Mouse (Mus musculus): ENCODE results near the gene Mindy4. TPM values are rescaled to one million over a fixed set of nuclear protein-coding genes. Genes with fewer than 3 reads are reported as not detected.

Mindy4 gene
- total and polyA plus RNA-seq, 2 experiments from 2014 or later, result 11.9 to 12.5 TPM

- no peak overlapping the region for H3K4me2 ChIP-seq (ENCODE audit: low read depth)
- no peak for TF ChIP-seq CTCF (IDR thresholded peaks at IDR 0.05; ENCODE audit: low read depth)
- no peak overlapping the region for H3K27ac ChIP-seq (ENCODE audit: low read depth, low read length)
- H3K36me3 ChIP-seq (ENCODE audit: insufficient read depth), result peaks cover 9% of the 10 kb centered on the region
- no peaks in the 10 kb centered on the region for H3K9me3 ChIP-seq (ENCODE audit: low read length)
- DNase-seq (no peak), ATAC-seq (no peak)
- no peaks in the 10 kb centered on the region for H3K27me3 ChIP-seq (ENCODE audit: insufficient read depth, low read length)
- H3K4me1 ChIP-seq (ENCODE audit: insufficient read depth), result no peaks in the 10 kb centered on the region
- 86% methylated on average over 1 of the region's 1 CpGs for WGBS
- H3K4me3 ChIP-seq (ENCODE audit: low read depth, low read length), result no peak overlapping the region
- no peak overlapping the region for H3K9ac ChIP-seq
These were observed 92.1 kb downstream of the Mindy4 start for GRCm38 (mm10) chr6:55295325-55295724.

GRCm38 (mm10) chr6:55299482-55299881 is 96.3 kb downstream of the Mindy4 start:
- H3K9me3 ChIP-seq (ENCODE audit: low read length), result no peaks in the 10 kb centered on the region
- H3K9ac ChIP-seq, result no peak overlapping the region
- peaks cover 14% of the 10 kb centered on the region for H3K36me3 ChIP-seq (ENCODE audit: insufficient read depth)
- 93% methylated on average over 8 of the region's 8 CpGs for WGBS
- H3K4me1 ChIP-seq (ENCODE audit: insufficient read depth), result no peaks in the 10 kb centered on the region
- no peak for TF ChIP-seq CTCF (IDR thresholded peaks at IDR 0.05; ENCODE audit: low read depth)
- H3K4me3 ChIP-seq (ENCODE audit: low read depth, low read length), result no peak overlapping the region
- H3K4me2 ChIP-seq (ENCODE audit: low read depth), result no peak overlapping the region
- no peak for DNase-seq
- ATAC-seq, result no peak
- no peak overlapping the region for H3K27ac ChIP-seq (ENCODE audit: low read depth, low read length)
- H3K27me3 ChIP-seq (ENCODE audit: insufficient read depth, low read length), result no peaks in the 10 kb centered on the region

- 97% methylated on average over 2 of the region's 2 CpGs for WGBS
- Histone ChIP-seq H3K4me3 (ENCODE audit: low read depth, low read length) (no peak overlapping the region), H3K9me3 (ENCODE audit: low read length) (no peaks in the 10 kb centered on the region), H3K4me1 (ENCODE audit: insufficient read depth) (no peaks in the 10 kb centered on the region), H3K27me3 (ENCODE audit: insufficient read depth, low read length) (no peaks in the 10 kb centered on the region), H3K36me3 (ENCODE audit: insufficient read depth) (peaks cover 14% of the 10 kb centered on the region), H3K27ac (ENCODE audit: low read depth, low read length) (no peak overlapping the region), H3K9ac (no peak overlapping the region), H3K4me2 (ENCODE audit: low read depth) (no peak overlapping the region)
- ATAC-seq (no peak), DNase-seq (no peak)
- no peak for TF ChIP-seq CTCF (IDR thresholded peaks at IDR 0.05; ENCODE audit: low read depth)
These were observed 96.7 kb downstream of the Mindy4 start for GRCm38 (mm10) chr6:55299917-55300316.

GRCm38 (mm10) chr6:55300704-55301103 is 97.5 kb downstream of the Mindy4 start:
- ATAC-seq, result no peak
- Histone ChIP-seq H3K9ac (no peak overlapping the region), H3K4me1 (ENCODE audit: insufficient read depth) (no peaks in the 10 kb centered on the region), H3K9me3 (ENCODE audit: low read length) (no peaks in the 10 kb centered on the region), H3K27ac (ENCODE audit: low read depth, low read length) (no peak overlapping the region), H3K4me2 (ENCODE audit: low read depth) (no peak overlapping the region), H3K36me3 (ENCODE audit: insufficient read depth) (peaks cover 14% of the 10 kb centered on the region), H3K4me3 (ENCODE audit: low read depth, low read length) (no peak overlapping the region), H3K27me3 (ENCODE audit: insufficient read depth, low read length) (no peaks in the 10 kb centered on the region)
- no peak for TF ChIP-seq CTCF (IDR thresholded peaks at IDR 0.05; ENCODE audit: low read depth)
- no peak for DNase-seq
- WGBS, result 96% methylated on average over 11 of the region's 11 CpGs

GRCm38 (mm10) chr6:55310179-55310578 is 107.0 kb downstream of the Mindy4 start:
- no peak overlapping the region for H3K27ac ChIP-seq (ENCODE audit: low read depth, low read length)
- DNase-seq (no peak), ATAC-seq (no peak)
- H3K36me3 ChIP-seq (ENCODE audit: insufficient read depth), result peaks cover 6% of the 10 kb centered on the region; the same call in 1 of the 2 replicates
- no peaks in the 10 kb centered on the region for H3K27me3 ChIP-seq (ENCODE audit: insufficient read depth, low read length)
- no peaks in the 10 kb centered on the region for H3K9me3 ChIP-seq (ENCODE audit: low read length)
- no peak for TF ChIP-seq CTCF (IDR thresholded peaks at IDR 0.05; ENCODE audit: low read depth)
- no peak overlapping the region for H3K4me2 ChIP-seq (ENCODE audit: low read depth)
- no peak overlapping the region for H3K9ac ChIP-seq
- no peaks in the 10 kb centered on the region for H3K4me1 ChIP-seq (ENCODE audit: insufficient read depth)
- H3K4me3 ChIP-seq (ENCODE audit: low read depth, low read length), result no peak overlapping the region
- 64% methylated on average over 2 of the region's 2 CpGs for WGBS

GRCm38 (mm10) chr6:55311962-55312361 is 108.8 kb downstream of the Mindy4 start:
- H3K27me3 ChIP-seq (ENCODE audit: insufficient read depth, low read length), result no peaks in the 10 kb centered on the region
- H3K27ac ChIP-seq (ENCODE audit: low read depth, low read length), result no peak overlapping the region
- no peak for TF ChIP-seq CTCF (IDR thresholded peaks at IDR 0.05; ENCODE audit: low read depth)
- ATAC-seq (no peak), DNase-seq (no peak)
- H3K9ac ChIP-seq, result no peak overlapping the region
- H3K36me3 ChIP-seq (ENCODE audit: insufficient read depth), result peaks cover 6% of the 10 kb centered on the region; the same call in 1 of the 2 replicates
- WGBS, result 74% methylated on average over 5 of the region's 5 CpGs
- H3K4me3 ChIP-seq (ENCODE audit: low read depth, low read length), result no peak overlapping the region
- no peaks in the 10 kb centered on the region for H3K4me1 ChIP-seq (ENCODE audit: insufficient read depth)
- no peaks in the 10 kb centered on the region for H3K9me3 ChIP-seq (ENCODE audit: low read length)
- H3K4me2 ChIP-seq (ENCODE audit: low read depth), result no peak overlapping the region

GRCm38 (mm10) chr6:55313893-55314292 is 110.7 kb downstream of the Mindy4 start:
- Histone ChIP-seq H3K27ac (ENCODE audit: low read depth, low read length) (no peak overlapping the region), H3K9ac (no peak overlapping the region), H3K4me3 (ENCODE audit: low read depth, low read length) (no peak overlapping the region), H3K4me2 (ENCODE audit: low read depth) (no peak overlapping the region), H3K36me3 (ENCODE audit: insufficient read depth) (peaks cover 9% of the 10 kb centered on the region; the same call in 1 of the 2 replicates), H3K27me3 (ENCODE audit: insufficient read depth, low read length) (no peaks in the 10 kb centered on the region), H3K4me1 (ENCODE audit: insufficient read depth) (no peaks in the 10 kb centered on the region), H3K9me3 (ENCODE audit: low read length) (no peaks in the 10 kb centered on the region)
- no peak for TF ChIP-seq CTCF (IDR thresholded peaks at IDR 0.05; ENCODE audit: low read depth)
- ATAC-seq (no peak), DNase-seq (no peak)
- WGBS, result 93% methylated on average over 4 of the region's 4 CpGs

Data from forebrain, postnatal 0 days (tissue).